Mouse (Mus musculus): ENCODE results near the gene Ralbp1.

- TF ChIP-seq POLR2A (IDR thresholded peaks at IDR 0.05; ENCODE audit: low read depth, low read length) (no peak), CTCF (IDR thresholded peaks at IDR 0.05; ENCODE audit: borderline replicate concordance, insufficient read depth, low read length) (no peak)
Observed at GRCm38 (mm10) chr17:65820197-65820596, 65.4 kb downstream of the Ralbp1 start.
